In the genomic region with DNA sequence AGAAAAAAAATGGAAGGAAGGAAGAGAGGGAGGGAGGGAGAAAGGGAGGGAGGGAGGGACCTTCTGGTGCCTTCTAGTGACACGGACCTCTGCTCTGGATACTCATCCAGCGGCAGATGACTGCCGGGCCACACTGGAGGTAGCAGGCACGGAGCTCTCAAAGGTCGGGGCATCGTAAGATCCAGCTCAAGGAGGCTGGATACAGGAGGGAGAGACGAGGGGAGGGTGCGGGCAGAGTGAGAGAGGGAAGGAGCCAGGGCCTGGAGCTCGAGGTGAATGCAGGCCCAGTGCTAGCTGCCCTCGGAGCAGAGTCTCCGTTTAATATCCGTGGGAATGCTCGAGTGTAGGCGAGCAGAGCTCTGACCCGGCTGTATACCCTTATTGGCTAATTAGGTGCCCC, we compare ENCODE assay signal across 12 mouse cellular contexts. TPM values are rescaled to one million over a fixed set of nuclear protein-coding genes. Genes with fewer than 3 reads are reported as not detected.
DNase-seq lines count a peak whose midpoint lies in the region; ATAC-seq and TF ChIP-seq lines count a peak whose summit lies in the region.
"Had no signal": no experiment of that assay in that cellular context is flagged by ENCODE, and none has a peak within 500 bp of the region (broad histone marks: within the 10 kb centered on the region; RNA-seq: fewer than 3 reads in every experiment).

No protein-coding gene starts in this region.

- no peak for TF ChIP-seq POLR2A in lung, adult 2 months (IDR thresholded peaks at IDR 0.05; ENCODE audit: borderline replicate concordance, extremely low read depth, low read depth, low read length)

- DNase-seq in heart, embryonic 10.5 days (ENCODE audit: low spot score) = no peak
- no peak for DNase-seq in heart, adult 18-20 months
- DNase-seq in lung, adult 2 months = no peak
- DNase-seq in embryonic facial prominence, embryonic 10.5 days (ENCODE audit: low spot score) = no peak
- DNase-seq in limb, embryonic 10.5 days (ENCODE audit: low spot score) = no peak
- DNase-seq in hindbrain, embryonic 10.5 days (ENCODE audit: low spot score) = no peak

- H3K4me1 ChIP-seq in heart, embryonic 10.5 days = peaks cover 68% of the 10 kb centered on the region
- peaks cover 56% of the 10 kb centered on the region for H3K4me1 ChIP-seq in lung, embryonic 15.5 days
- peaks cover 17% of the 10 kb centered on the region for H3K4me1 ChIP-seq in lung, adult 2 months (ENCODE audit: control insufficient read depth, insufficient read depth, low read length)
- H3K4me1 ChIP-seq in embryonic facial prominence, embryonic 10.5 days = peaks cover 64% of the 10 kb centered on the region
- H3K4me1 ChIP-seq in limb, embryonic 10.5 days = peaks cover 67% of the 10 kb centered on the region
- peaks cover 49% of the 10 kb centered on the region for H3K4me1 ChIP-seq in hindbrain, embryonic 10.5 days (replicated peaks)

- H3K27ac ChIP-seq in heart, embryonic 10.5 days = 0 out of 2 replicates have a peak overlapping the region, but pooled peaks have one; percentile 26
- H3K27ac ChIP-seq in lung, embryonic 15.5 days = 0 out of 2 replicates have a peak overlapping the region, but pooled peaks have one; percentile 33
- 0 out of 2 replicates have a peak overlapping the region, but pooled peaks have one; percentile 5 for H3K27ac ChIP-seq in embryonic facial prominence, embryonic 10.5 days (replicated peaks)
- H3K27ac ChIP-seq in limb, embryonic 10.5 days = 0 out of 2 replicates have a peak overlapping the region, but pooled peaks have one; percentile 4
- no peak overlapping the region for H3K27ac ChIP-seq in hindbrain, embryonic 10.5 days
- H3K27ac ChIP-seq: macrophage; neural tube, embryonic 13.5 days had no signal

- peaks cover 23% of the 10 kb centered on the region; the same call in 1 of the 2 replicates for H3K27me3 ChIP-seq in heart, embryonic 10.5 days (ENCODE audit: insufficient read depth, poor library complexity, severe bottlenecking)
- no peaks in the 10 kb centered on the region for H3K27me3 ChIP-seq in lung, embryonic 15.5 days
- peaks cover 57% of the 10 kb centered on the region for H3K27me3 ChIP-seq in embryonic facial prominence, embryonic 10.5 days (replicated peaks; ENCODE audit: low read depth, poor library complexity, severe bottlenecking)
- H3K27me3 ChIP-seq in limb, embryonic 10.5 days (ENCODE audit: low read depth, poor library complexity, severe bottlenecking) = peaks cover 39% of the 10 kb centered on the region
- H3K27me3 ChIP-seq in hindbrain, embryonic 10.5 days (ENCODE audit: insufficient read depth, poor library complexity, severe bottlenecking) = peaks cover 30% of the 10 kb centered on the region
- H3K27me3 ChIP-seq: liver, embryonic 15.5 days; stomach, embryonic 15.5 days had no signal

- no peak overlapping the region for H3K9ac ChIP-seq in lung, embryonic 15.5 days
- H3K9ac ChIP-seq: liver, embryonic 15.5 days; neural tube, embryonic 13.5 days; stomach, embryonic 15.5 days had no signal

- no peak for TF ChIP-seq CTCF in lung, adult 2 months (IDR thresholded peaks at IDR 0.05; ENCODE audit: insufficient read depth, low read length)

- H3K4me2 ChIP-seq in lung, embryonic 15.5 days = no peak overlapping the region
- H3K4me2 ChIP-seq: liver, embryonic 15.5 days; neural tube, embryonic 13.5 days; stomach, embryonic 15.5 days had no signal

- H3K4me3 ChIP-seq in heart, embryonic 10.5 days = no peak overlapping the region
- H3K4me3 ChIP-seq in lung, embryonic 15.5 days = no peak overlapping the region
- no peak overlapping the region for H3K4me3 ChIP-seq in lung, adult 2 months (replicated peaks; ENCODE audit: extremely low read depth, low read depth, low read length)
- no peak overlapping the region for H3K4me3 ChIP-seq in embryonic facial prominence, embryonic 10.5 days
- no peak overlapping the region for H3K4me3 ChIP-seq in limb, embryonic 10.5 days
- H3K4me3 ChIP-seq in hindbrain, embryonic 10.5 days = no peak overlapping the region
- H3K4me3 ChIP-seq: liver, embryonic 15.5 days; neural tube, embryonic 13.5 days; stomach, embryonic 15.5 days had no signal

- 68% methylated on average over 15 of the region's 15 CpGs for WGBS in heart, embryonic 10.5 days
- 60% methylated on average over 15 of the region's 15 CpGs for WGBS in lung, embryonic 15.5 days
- 87% methylated on average over 15 of the region's 15 CpGs for WGBS in lung, adult 2 months
- 41% methylated on average over 15 of the region's 15 CpGs for WGBS in embryonic facial prominence, embryonic 10.5 days
- 45% methylated on average over 15 of the region's 15 CpGs for WGBS in limb, embryonic 10.5 days
- WGBS in hindbrain, embryonic 10.5 days = 62% methylated on average over 15 of the region's 15 CpGs

- ATAC-seq in lung, embryonic 15.5 days (ENCODE audit: borderline replicate concordance, extremely low read depth, low FRiP score, low TSS enrichment) = no peak
- ATAC-seq in megakaryocyte progenitor cell, adult 5-6 weeks (replicated peaks; ENCODE audit: poor library complexity) = no peak

- no peaks in the 10 kb centered on the region for H3K36me3 ChIP-seq in heart, embryonic 10.5 days
- H3K36me3 ChIP-seq in lung, embryonic 15.5 days = no peaks in the 10 kb centered on the region
- no peaks in the 10 kb centered on the region for H3K36me3 ChIP-seq in embryonic facial prominence, embryonic 10.5 days (replicated peaks)
- H3K36me3 ChIP-seq in limb, embryonic 10.5 days = no peaks in the 10 kb centered on the region
- no peaks in the 10 kb centered on the region for H3K36me3 ChIP-seq in hindbrain, embryonic 10.5 days
- H3K36me3 ChIP-seq: liver, embryonic 15.5 days; neural tube, embryonic 13.5 days; stomach, embryonic 15.5 days had no signal

- H3K9me3 ChIP-seq in heart, embryonic 10.5 days = no peaks in the 10 kb centered on the region
- H3K9me3 ChIP-seq in lung, embryonic 15.5 days = no peaks in the 10 kb centered on the region
- H3K9me3 ChIP-seq in embryonic facial prominence, embryonic 10.5 days = no peaks in the 10 kb centered on the region
- no peaks in the 10 kb centered on the region for H3K9me3 ChIP-seq in limb, embryonic 10.5 days (replicated peaks)
- no peaks in the 10 kb centered on the region for H3K9me3 ChIP-seq in hindbrain, embryonic 10.5 days
- H3K9me3 ChIP-seq: liver, embryonic 15.5 days; neural tube, embryonic 13.5 days; stomach, embryonic 15.5 days had no signal

RNA-seq across cellular contexts. Expression of gene Zfp36l2, which starts 28.9 kb away (rescaled TPM):
- polyA plus RNA-seq in heart, embryonic 10.5 days (2016; fragmentation: Nextera tagmentation; extraction: Ambion mirVana) = 5.2 and 10.4 TPM in 2 replicates
- total RNA-seq in heart, adult 18-20 months (2021) = 10 to 100 TPM; 18.7 to 22.8 TPM
- 14.8 and 15.9 TPM in 2 replicates for polyA plus RNA-seq in lung, embryonic 15.5 days (2015; fragmentation: Nextera tagmentation; extraction: Ambion mirVana)
- 101 and 187 TPM in 2 replicates for polyA plus RNA-seq in lung, adult 2 months (2012; rRNA removed)
- 10.8 and 12.0 TPM in 2 replicates for polyA plus RNA-seq in embryonic facial prominence, embryonic 10.5 days (2016; fragmentation: Nextera tagmentation; extraction: Ambion mirVana)
- 13.4 and 14.2 TPM in 2 replicates for polyA plus RNA-seq in limb, embryonic 10.5 days (2016; fragmentation: Nextera tagmentation; extraction: Ambion mirVana)
- 269 and 286 TPM in 2 replicates for total RNA-seq in megakaryocyte progenitor cell, adult 5-6 weeks (2015)
- 98.9 and 112 TPM in 2 replicates for total RNA-seq in megakaryocyte progenitor cell, adult 5-6 weeks (2017)
- polyA plus RNA-seq in hindbrain, embryonic 10.5 days (2016; fragmentation: Nextera tagmentation; extraction: Ambion mirVana) = 9.3 and 9.9 TPM in 2 replicates
